Mouse (Mus musculus) CH12.LX (cell line): Measurements from ENCODE around the gene Btn1a1. TPM values are rescaled to one million over a fixed set of nuclear protein-coding genes. Genes with fewer than 3 reads are reported as not detected.

ENCODE experiments used
- DNase-seq: peaks from one replicate; pipeline ENCODE4 v3.0.0-alpha.2; 2013; ENCODE audit errors: extremely low read depth
- H3K27ac ChIP-seq: 2 replicates; pipeline ENCODE4 v1.5.1; 2012; ENCODE audit warnings: low read depth, mild to moderate bottlenecking, control low read depth, moderate library complexity; ENCODE audit not compliant: insufficient read depth
- H3K27me3 ChIP-seq: replicated peaks from 2 replicates; pipeline ENCODE3; 2012; ENCODE audit warnings: inconsistent platforms
- H3K36me3 ChIP-seq, 2 experiments: replicated peaks in 1 of 2; 2 replicates each; pipeline versions ENCODE3 to v1.6.1; 2012; ENCODE audit warnings: inconsistent platforms in 1 of 2, low read length in 1 of 2, mild to moderate bottlenecking in 1 of 2, mixed read lengths in 1 of 2, moderate library complexity in 1 of 2; ENCODE audit not compliant: control insufficient read depth in 1 of 2, insufficient read depth in 1 of 2
- H3K4me1 ChIP-seq, 2 experiments: 2 replicates each; pipeline ENCODE4 v1.6.1; 2012; ENCODE audit warnings: inconsistent platforms in 1 of 2, moderate library complexity in 1 of 2; ENCODE audit not compliant: insufficient read depth in 2 of 2, control insufficient read depth in 1 of 2
- H3K4me2 ChIP-seq: 2 replicates; pipeline ENCODE4 v1.6.1; 2012; ENCODE audit warnings: low read depth, mild to moderate bottlenecking, control low read depth; ENCODE audit not compliant: poor library complexity, insufficient read depth, severe bottlenecking
- H3K4me3 ChIP-seq, 3 experiments: fragments of 150-350 bp in 1 of 3; sonication (generic) in 1 of 3; replicated peaks in 1 of 3; 2 replicates each; pipeline versions ENCODE3 to v1.5.1; 2011 to 2012; ENCODE audit warnings: low read depth in 2 of 3, low read length in 2 of 3, mild to moderate bottlenecking in 2 of 3, moderate library complexity in 2 of 3, control low read depth in 1 of 3, improper control_type of control experiment in 1 of 3, inconsistent platforms in 1 of 3, mixed read lengths in 1 of 3; ENCODE audit not compliant: poor library complexity in 1 of 3
- H3K79me2 ChIP-seq: replicated peaks from 2 replicates; pipeline ENCODE4 v1.6.1; 2012; ENCODE audit warnings: mild to moderate bottlenecking, moderate library complexity; ENCODE audit not compliant: control insufficient read depth, poor library complexity, insufficient read depth, severe bottlenecking; ENCODE audit errors: extremely low read depth
- H3K9ac ChIP-seq: 2 replicates; pipeline ENCODE4 v1.6.1; 2012; ENCODE audit warnings: low read depth, mild to moderate bottlenecking, control low read depth, moderate library complexity; ENCODE audit not compliant: insufficient read depth
- H3K9me3 ChIP-seq: replicated peaks from 2 replicates; pipeline ENCODE3; 2012; ENCODE audit warnings: low read length, inconsistent platforms, mixed read lengths
- BHLHE40 ChIP-seq: IDR thresholded peaks from 2 replicates; pipeline ENCODE4 v1.6.1; 2011; ENCODE audit warnings: mild to moderate bottlenecking, low read depth, low read length, improper control_type of control experiment
- CHD1 ChIP-seq: IDR thresholded peaks from 2 replicates; pipeline ENCODE4 v1.6.1; 2012; ENCODE audit warnings: low read depth, low read length, improper control_type of control experiment, inconsistent platforms
- CHD2 ChIP-seq: IDR thresholded peaks from 2 replicates; pipeline ENCODE4 v1.6.1; 2011; ENCODE audit warnings: low read length, improper control_type of control experiment
- CTCF ChIP-seq, 2 experiments: IDR thresholded peaks in 1 of 2; conservative IDR thresholded peaks in 1 of 2; 2 replicates each; pipeline ENCODE4 v1.5.1; 2011 to 2012; ENCODE audit warnings: low read depth in 2 of 2, low read length in 2 of 2, improper control_type of control experiment in 1 of 2, inconsistent platforms in 1 of 2, mild to moderate bottlenecking in 1 of 2, moderate library complexity in 1 of 2
- E2F4 ChIP-seq: IDR thresholded peaks from 2 replicates; pipeline ENCODE4 v1.6.1; 2011; ENCODE audit warnings: low read depth, low read length, improper control_type of control experiment; ENCODE audit not compliant: insufficient replicate concordance
- ELF1 ChIP-seq: IDR thresholded peaks from 2 replicates; pipeline ENCODE4 v1.6.1; 2014; ENCODE audit warnings: low read depth, mild to moderate bottlenecking, inconsistent platforms, low read length, improper control_type of control experiment
- EP300 ChIP-seq: IDR thresholded peaks from 2 replicates; pipeline ENCODE4 v1.6.1; 2011; ENCODE audit warnings: low read length, improper control_type of control experiment
- ETS1 ChIP-seq: conservative IDR thresholded peaks from 2 replicates; pipeline ENCODE4 v1.6.1; 2012; ENCODE audit warnings: low read depth, mild to moderate bottlenecking, inconsistent platforms, low read length, improper control_type of control experiment, moderate library complexity
- GABPA ChIP-seq: IDR thresholded peaks from 2 replicates; pipeline ENCODE4 v1.6.1; 2012; ENCODE audit warnings: low read depth, low read length, improper control_type of control experiment, inconsistent platforms; ENCODE audit not compliant: insufficient replicate concordance
- HCFC1 ChIP-seq: IDR thresholded peaks from 2 replicates; pipeline ENCODE4 v1.6.1; 2012; ENCODE audit warnings: low read depth, mild to moderate bottlenecking, inconsistent platforms, low read length, improper control_type of control experiment
- IRF4 ChIP-seq: IDR thresholded peaks from 2 replicates; pipeline ENCODE4 v1.6.1; 2014; ENCODE audit warnings: low read depth, mild to moderate bottlenecking, inconsistent platforms, low read length, improper control_type of control experiment
- JUN ChIP-seq: IDR thresholded peaks from 2 replicates; pipeline ENCODE4 v1.6.1; 2011; ENCODE audit warnings: low read depth, mild to moderate bottlenecking, low read length, improper control_type of control experiment, moderate library complexity; ENCODE audit not compliant: insufficient read depth
- JUND ChIP-seq: conservative IDR thresholded peaks from 2 replicates; pipeline ENCODE4 v1.6.1; 2011; ENCODE audit warnings: low read depth, low read length, improper control_type of control experiment
- KAT2A ChIP-seq: IDR thresholded peaks from 2 replicates; pipeline ENCODE4 v1.6.1; 2012; ENCODE audit warnings: low read length, improper control_type of control experiment, inconsistent platforms; ENCODE audit not compliant: insufficient replicate concordance
- MAFK ChIP-seq: IDR thresholded peaks from 2 replicates; pipeline ENCODE4 v1.6.1; 2011; ENCODE audit warnings: low read length, improper control_type of control experiment; ENCODE audit not compliant: insufficient replicate concordance
- MAX ChIP-seq: IDR thresholded peaks from 2 replicates; pipeline ENCODE4 v1.6.1; 2011; ENCODE audit warnings: low read length, improper control_type of control experiment
- MAZ ChIP-seq: IDR thresholded peaks from 2 replicates; pipeline ENCODE4 v1.6.1; 2012; ENCODE audit warnings: low read depth, mild to moderate bottlenecking, inconsistent platforms, low read length, improper control_type of control experiment, moderate library complexity
- MEF2A ChIP-seq: IDR thresholded peaks from 2 replicates; pipeline ENCODE4 v1.6.1; 2014; ENCODE audit warnings: low read depth, mild to moderate bottlenecking, inconsistent platforms, low read length, improper control_type of control experiment, borderline replicate concordance
- MXI1 ChIP-seq: IDR thresholded peaks from 2 replicates; pipeline ENCODE4 v1.6.1; 2011; ENCODE audit warnings: mild to moderate bottlenecking, low read depth, low read length, improper control_type of control experiment
- MYC ChIP-seq: IDR thresholded peaks from 2 replicates; pipeline ENCODE4 v1.6.1; 2011; ENCODE audit warnings: low read depth, mild to moderate bottlenecking, improper control_type of control experiment, low read length
- NELFE ChIP-seq: IDR thresholded peaks from 2 replicates; pipeline ENCODE4 v1.6.1; 2011; ENCODE audit warnings: low read depth, low read length, improper control_type of control experiment
- NRF1 ChIP-seq: IDR thresholded peaks from 2 replicates; pipeline ENCODE4 v1.6.1; 2014; ENCODE audit warnings: low read depth, mild to moderate bottlenecking, inconsistent platforms, low read length, improper control_type of control experiment, moderate library complexity
- PAX5 ChIP-seq: IDR thresholded peaks from 2 replicates; pipeline ENCODE4 v1.6.1; 2012; ENCODE audit warnings: low read length, inconsistent platforms, mixed read lengths
- POLR2A ChIP-seq: IDR thresholded peaks from 2 replicates; pipeline ENCODE4 v1.6.1; 2011; ENCODE audit warnings: low read depth, mild to moderate bottlenecking, improper control_type of control experiment, low read length
- POLR2AphosphoS2 ChIP-seq: IDR thresholded peaks from 2 replicates; pipeline ENCODE4 v1.6.1; 2011; ENCODE audit warnings: low read depth, low read length, improper control_type of control experiment
- RAD21 ChIP-seq: IDR thresholded peaks from 2 replicates; pipeline ENCODE4 v1.6.1; 2011; ENCODE audit warnings: low read depth, mild to moderate bottlenecking, low read length, improper control_type of control experiment, moderate library complexity
- RCOR1 ChIP-seq: conservative IDR thresholded peaks from 2 replicates; pipeline ENCODE4 v1.6.1; 2012; ENCODE audit warnings: low read depth, mild to moderate bottlenecking, inconsistent platforms, low read length, improper control_type of control experiment
- SIN3A ChIP-seq: IDR thresholded peaks from 2 replicates; pipeline ENCODE4 v1.6.1; 2012; ENCODE audit warnings: low read length, improper control_type of control experiment, inconsistent platforms
- SMC3 ChIP-seq: IDR thresholded peaks from 2 replicates; pipeline ENCODE4 v1.6.1; 2011; ENCODE audit warnings: low read depth, low read length, improper control_type of control experiment
- TBP ChIP-seq: conservative IDR thresholded peaks from 2 replicates; pipeline ENCODE4 v1.6.1; 2011; ENCODE audit warnings: low read depth, low read length, improper control_type of control experiment
- TCF12 ChIP-seq: IDR thresholded peaks from 2 replicates; pipeline ENCODE4 v1.6.1; 2014; ENCODE audit warnings: low read depth, mild to moderate bottlenecking, inconsistent platforms, low read length, improper control_type of control experiment
- UBTF ChIP-seq: IDR thresholded peaks from 2 replicates; pipeline ENCODE4 v1.6.1; 2012; ENCODE audit warnings: low read depth, mild to moderate bottlenecking, inconsistent platforms, low read length, improper control_type of control experiment, moderate library complexity
- USF1 ChIP-seq: IDR thresholded peaks from 2 replicates; pipeline ENCODE4 v1.6.1; 2014; ENCODE audit warnings: low read depth, mild to moderate bottlenecking, inconsistent platforms, low read length, improper control_type of control experiment
- USF2 ChIP-seq: conservative IDR thresholded peaks from 2 replicates; pipeline ENCODE4 v1.6.1; 2011; ENCODE audit warnings: low read depth, low read length, improper control_type of control experiment
- ZC3H11A ChIP-seq: IDR thresholded peaks from 2 replicates; pipeline ENCODE4 v1.6.1; 2012; ENCODE audit warnings: low read depth, mild to moderate bottlenecking, inconsistent platforms, low read length, improper control_type of control experiment
- ZKSCAN1 ChIP-seq: IDR thresholded peaks from 2 replicates; pipeline ENCODE4 v1.6.1; 2012; ENCODE audit warnings: low read depth, inconsistent platforms, low read length, improper control_type of control experiment, borderline replicate concordance
- ZMIZ1 ChIP-seq: IDR thresholded peaks from 2 replicates; pipeline ENCODE4 v1.6.1; 2012; ENCODE audit warnings: low read depth, mild to moderate bottlenecking, inconsistent platforms, low read length, improper control_type of control experiment
- ZNF384 ChIP-seq: IDR thresholded peaks from 2 replicates; pipeline ENCODE4 v1.6.1; 2012; ENCODE audit warnings: low read depth, low read length, improper control_type of control experiment, inconsistent platforms
- dilution Hi-C: fragments of 300-500 bp; cut with MboI; formaldehyde crosslinking; loops from 2 replicates; pipeline ENCODE4 v1.14.3; 2020; ENCODE audit warnings: low sequenced_read_pairs; ENCODE audit not compliant: extremely low pct_unique_long_range_greater_than_20kb, extremely low pct_ligation_motif_present
- in situ Hi-C: fragments of 300-500 bp; cut with MboI; formaldehyde crosslinking; loops from 3 replicates; pipeline ENCODE4 v1.14.3; 2019; ENCODE audit warnings: low sequenced_read_pairs, low pct_ligation_motif_present, low pct_unique_long_range_greater_than_20kb, mixed read lengths
- polyA plus RNA-seq: library from polyadenylated mRNA; unstranded; fragments of >175 nt; gene quantifications from 2 replicates; pipeline ENCODE4 v1.2.1, GENCODE M21; 2012; ENCODE audit warnings: low read depth; ENCODE audit not compliant: insufficient read length
- total RNA-seq, 2 experiments: library from RNA; depleted of rRNA; stranded (reverse); fragments of 300-350 nt in 1 of 2; fragments of >200 nt in 1 of 2; gene quantifications; 2 replicates each; pipeline ENCODE4 v1.2.3; 2012 to 2014

Btn1a1 gene
- total and polyA plus RNA-seq, 3 experiments = 0.20 to 0.51 (median 0.21) TPM

GRCm38 (mm10) chr13:23412630-23413521 lies 52.8 kb downstream of the Btn1a1 start:
- peaks cover 3 to 15% of the 10 kb centered on the region in 2 experiments for H3K36me3 ChIP-seq
- dilution Hi-C loops = no loop called here
- H3K79me2 ChIP-seq = no peaks in the 10 kb centered on the region
- peak overlapping the region; percentile 83 for H3K4me2 ChIP-seq
- H3K4me1 ChIP-seq = peaks cover 0 to 8% of the 10 kb centered on the region in 2 experiments; a peak in 1 of 4 replicates
- H3K9ac ChIP-seq = peak overlapping the region; percentile 60
- H3K27me3 ChIP-seq = peaks cover 22% of the 10 kb centered on the region
- in situ Hi-C loops = loop anchor here (5.0 kb wide), 1 partner anchor 121 kb away; no protein-coding TSS in a partner anchor
- TF ChIP-seq USF2 (no peak), POLR2AphosphoS2 (no peak), ZKSCAN1 (no peak), CTCF (conservative IDR thresholded peaks at IDR 0.05 in 1 of 2, IDR thresholded peaks at IDR 0.05 in 1 of 2; ENCODE audit: low read depth in 2 of 2, low read length in 2 of 2) (no peak), RCOR1 (no peak; the same call in 1 of the 2 replicates), HCFC1 (no peak), MAZ (no peak), SIN3A (peak; percentile 62; the same call in 1 of the 2 replicates), ELF1 (peak; percentile 94), EP300 (no peak), NRF1 (peak; percentile 66), TBP (peak; percentile 100), TCF12 (no peak; the same call in 1 of the 2 replicates), BHLHE40 (0 out of 2 replicates have a peak, but pooled peaks have one; percentile 10), SMC3 (no peak), CHD2 (no peak), ZMIZ1 (no peak), JUN (no peak), CHD1 (no peak), KAT2A (peak; percentile 71; the same call in 1 of the 2 replicates), IRF4 (no peak), MAFK (peak; percentile 97), UBTF (0 out of 2 replicates have a peak, but pooled peaks have one; percentile 46), MYC (peak; percentile 77), ETS1 (no peak), GABPA (no peak), MEF2A (0 out of 2 replicates have a peak, but pooled peaks have one; percentile 24), RAD21 (no peak), MXI1 (no peak), E2F4 (peak; percentile 91; the same call in 1 of the 2 replicates), POLR2A (no peak), JUND (0 out of 2 replicates have a peak, but pooled peaks have one; percentile 8), PAX5 (no peak), USF1 (no peak), ZC3H11A (no peak), ZNF384 (peak; percentile 96), MAX (peak; percentile 58; the same call in 1 of the 2 replicates), NELFE (no peak)
- peak overlapping the region; percentile 58 to 67 (median 61) for H3K4me3 ChIP-seq
- no peaks in the 10 kb centered on the region for H3K9me3 ChIP-seq
- DNase-seq = peak; percentile 95
- H3K27ac ChIP-seq = no peak overlapping the region; the same call in 1 of the 2 replicates
